Mouse (Mus musculus): ENCODE data around the gene Acsm1.

The Acsm1 gene

GRCm38 (mm10) chr7:119670925-119671324 is 64.1 kb downstream of the Acsm1 start:
- DNase-seq (ENCODE audit: low spot score) = no peak

- DNase-seq (ENCODE audit: low spot score) = peak; percentile 37
These were observed 66.6 kb downstream of the Acsm1 start for GRCm38 (mm10) chr7:119673465-119673864.

- DNase-seq (ENCODE audit: low spot score) = no peak
These were observed 73.3 kb downstream of the Acsm1 start for GRCm38 (mm10) chr7:119680107-119680506.

- DNase-seq (ENCODE audit: low spot score) = no peak
These were observed 75.9 kb downstream of the Acsm1 start for GRCm38 (mm10) chr7:119682699-119683098.

- DNase-seq (ENCODE audit: low spot score) = no peak
These were observed 82.9 kb downstream of the Acsm1 start, which contains the start of gene Acsm4 for GRCm38 (mm10) chr7:119689726-119690125. Gene Acsm4 (plus strand): TSS chr7:119690026.

GRCm38 (mm10) chr7:119692302-119692701 is 85.5 kb downstream of the Acsm1 start:
- no peak for DNase-seq (ENCODE audit: low spot score)

GRCm38 (mm10) chr7:119694926-119695325 is 88.1 kb downstream of the Acsm1 start:
- DNase-seq (ENCODE audit: low spot score) = no peak
